Mouse (Mus musculus) heart, postnatal 14 days (tissue): ENCODE results near the gene Lsp1. TPM values are rescaled to one million over a fixed set of nuclear protein-coding genes. Genes with fewer than 3 reads are reported as not detected.

Experiments
- DNase-seq, 2 experiments: peaks; one replicate each; pipeline ENCODE4 v3.0.0; 2021 to 2022
- intact Hi-C: fragments of 180-260 bp; cut with DNase I; formaldehyde crosslinking; loops from one replicate; pipeline ENCODE4 v1.15.1; 2025
- total RNA-seq, 2 experiments: library from RNA; stranded (reverse); gene quantifications; 2 replicates each; pipeline ENCODE4 v1.2.3; 2021

Gene Lsp1
- total RNA-seq, 2 experiments from 2014 or later: 63.5 to 77.2 TPM

- DNase-seq: no peak
- intact Hi-C loops: no loop called here
Measured at GRCm38 (mm10) chr7:142493535-142493934, 32.9 kb downstream of the Lsp1 start.

GRCm38 (mm10) chr7:142496158-142496557 lies 35.5 kb downstream of the Lsp1 start:
- DNase-seq: no peak
- intact Hi-C loops: loop anchor here (2.0 kb wide), 1 partner anchor 161 kb away; no protein-coding TSS in a partner anchor

- intact Hi-C loops: loop anchor here (1.0 to 2.0 kb wide), 2 partner anchors 56 to 162 kb away; no protein-coding TSS in a partner anchor
- DNase-seq: no peak
Measured at GRCm38 (mm10) chr7:142496800-142497199, 36.2 kb downstream of the Lsp1 start.

- DNase-seq: peak in 1 of 2 experiments; percentile 62
- intact Hi-C loops: loop anchor here (1.0 to 2.0 kb wide), 2 partner anchors 57 to 163 kb away; no protein-coding TSS in a partner anchor
Measured at GRCm38 (mm10) chr7:142497775-142498174, 37.2 kb downstream of the Lsp1 start.

GRCm38 (mm10) chr7:142498575-142498974 lies 38.0 kb downstream of the Lsp1 start, which contains the start of gene Tnnt3:
Gene Tnnt3 (plus strand): TSS chr7:142498836.
- DNase-seq: no peak
- intact Hi-C loops: no loop called here

- intact Hi-C loops: no loop called here
- DNase-seq: no peak
Measured at GRCm38 (mm10) chr7:142499010-142499721, 38.6 kb downstream of the Lsp1 start.

GRCm38 (mm10) chr7:142500032-142500431 lies 39.4 kb downstream of the Lsp1 start:
- intact Hi-C loops: loop anchor here (5.0 kb wide), 1 partner anchor 183 kb away; no protein-coding TSS in a partner anchor
- DNase-seq: no peak

GRCm38 (mm10) chr7:142503206-142503605 lies 42.6 kb downstream of the Lsp1 start:
- DNase-seq: no peak
- intact Hi-C loops: loop anchor here (5.0 kb wide), 1 partner anchor 186 kb away; no protein-coding TSS in a partner anchor

- DNase-seq: no peak
- intact Hi-C loops: no loop called here
Measured at GRCm38 (mm10) chr7:142505942-142506341, 45.3 kb downstream of the Lsp1 start.

- intact Hi-C loops: no loop called here
- no peak for DNase-seq
Measured at GRCm38 (mm10) chr7:142506501-142506900, 45.9 kb downstream of the Lsp1 start.

GRCm38 (mm10) chr7:142507453-142507852 lies 46.8 kb downstream of the Lsp1 start:
- intact Hi-C loops: no loop called here
- no peak for DNase-seq

GRCm38 (mm10) chr7:142509518-142509917 lies 48.9 kb downstream of the Lsp1 start:
- DNase-seq: no peak
- intact Hi-C loops: no loop called here

GRCm38 (mm10) chr7:142510021-142510777 lies 49.6 kb downstream of the Lsp1 start:
- no peak for DNase-seq
- intact Hi-C loops: no loop called here

GRCm38 (mm10) chr7:142514048-142514447 lies 53.4 kb downstream of the Lsp1 start:
- intact Hi-C loops: no loop called here
- DNase-seq: no peak

GRCm38 (mm10) chr7:142516221-142516978 lies 55.8 kb downstream of the Lsp1 start:
- no peak for DNase-seq
- intact Hi-C loops: no loop called here

- no peak for DNase-seq
- intact Hi-C loops: no loop called here
Measured at GRCm38 (mm10) chr7:142517531-142517930, 56.9 kb downstream of the Lsp1 start.

GRCm38 (mm10) chr7:142520331-142520730 lies 59.7 kb downstream of the Lsp1 start:
- intact Hi-C loops: loop anchor here (5.0 kb wide), 1 partner anchor 38 kb away; no protein-coding TSS in a partner anchor

GRCm38 (mm10) chr7:142522352-142522751 lies 61.7 kb downstream of the Lsp1 start:
- intact Hi-C loops: loop anchor here (1.0 to 5.0 kb wide), 2 partner anchors 40 to 58 kb away; no protein-coding TSS in a partner anchor
- peak; percentile 67 to 72 for DNase-seq

More at GRCm38 (mm10) chr7:142520331-142520730, 59.7 kb downstream of the Lsp1 start:
- no peak for DNase-seq

- intact Hi-C loops: loop anchor here (5.0 kb wide), 1 partner anchor 41 kb away; no protein-coding TSS in a partner anchor
- peak; percentile 22 to 36 for DNase-seq
Measured at GRCm38 (mm10) chr7:142523200-142523990, 62.8 kb downstream of the Lsp1 start.
